Mouse (Mus musculus) bone marrow macrophage, adult 2 months (primary cell): ENCODE measurements around the gene Ccdc187. TPM values are rescaled to one million over a fixed set of nuclear protein-coding genes. Genes with fewer than 3 reads are reported as not detected.

Source experiments
- H3K27ac ChIP-seq: 2 replicates; pipeline ENCODE4 v1.5.1; 2012; ENCODE audit warnings: low read depth, low read length; ENCODE audit not compliant: insufficient read depth
- H3K4me1 ChIP-seq: 2 replicates; pipeline ENCODE4 v1.6.1; 2012; ENCODE audit warnings: low read length; ENCODE audit not compliant: control insufficient read depth, insufficient read depth
- H3K4me3 ChIP-seq: 2 replicates; pipeline ENCODE4 v1.5.1; 2012; ENCODE audit warnings: mild to moderate bottlenecking, low read length, moderate library complexity; ENCODE audit not compliant: insufficient read depth
- CTCF ChIP-seq: IDR thresholded peaks from 2 replicates; pipeline ENCODE4 v1.5.1; 2012; ENCODE audit warnings: low read depth, mild to moderate bottlenecking, low read length, moderate library complexity
- POLR2A ChIP-seq: IDR thresholded peaks from 2 replicates; pipeline ENCODE4 v1.6.1; 2012; ENCODE audit warnings: mild to moderate bottlenecking, low read depth, low read length, borderline replicate concordance
- polyA plus RNA-seq: library from polyadenylated mRNA; stranded (reverse); fragments of >200 nt; gene quantifications from 2 replicates; pipeline ENCODE4 v1.2.4, GENCODE M21; 2012; ENCODE audit not compliant: missing spikeins, insufficient read depth, insufficient read length

The Ccdc187 gene
- polyA plus RNA-seq, 1 experiment = not detected

- Histone ChIP-seq H3K4me1 (peaks cover 39% of the 10 kb centered on the region), H3K4me3 (no peak overlapping the region), H3K27ac (no peak overlapping the region)
- TF ChIP-seq POLR2A (no peak), CTCF (no peak)
Observed at GRCm38 (mm10) chr2:26234253-26234652, 60.1 kb downstream of the Ccdc187 start.

DNA sequence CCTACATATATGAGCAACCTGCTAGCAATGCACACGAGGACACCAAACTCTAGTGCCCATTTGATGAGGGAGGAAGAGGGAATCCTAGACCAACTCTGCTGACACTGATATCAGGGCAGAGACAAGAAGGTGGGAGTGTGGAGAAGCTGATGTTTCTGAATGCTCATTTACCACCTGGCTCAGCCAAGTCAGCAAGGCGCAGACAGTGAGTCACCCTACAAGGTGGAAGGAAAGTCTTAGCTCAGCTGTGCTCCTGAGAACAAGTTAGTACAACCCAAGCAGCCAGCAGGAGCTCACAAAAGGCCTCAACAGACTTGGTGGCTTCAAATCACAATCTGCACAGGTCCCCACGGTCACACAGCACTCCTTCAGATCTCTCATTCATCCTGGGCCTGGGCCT lies 63.0 kb downstream of the Ccdc187 start:
- Histone ChIP-seq H3K4me1 (peaks cover 36% of the 10 kb centered on the region), H3K27ac (no peak overlapping the region), H3K4me3 (no peak overlapping the region)
- no peak for TF ChIP-seq CTCF
- no peak for TF ChIP-seq POLR2A

DNA sequence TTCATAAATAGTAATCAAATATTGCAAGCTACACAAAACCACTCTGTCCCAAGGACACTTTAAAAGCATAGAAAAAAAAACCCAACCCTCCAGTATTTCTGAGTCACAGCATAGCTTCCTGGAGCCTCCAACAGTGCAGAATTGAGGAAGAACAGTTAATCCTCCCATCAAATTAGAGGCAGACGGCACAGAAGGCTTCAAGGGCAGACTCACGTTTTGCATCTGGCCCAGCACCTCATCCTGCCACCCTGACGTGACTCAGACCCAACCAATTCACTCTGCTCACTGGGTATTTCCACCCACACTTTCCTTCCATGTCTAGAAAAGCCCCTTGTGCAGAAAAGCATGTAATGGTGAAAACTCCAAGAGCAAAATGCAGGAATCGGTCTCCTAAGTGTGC lies 64.1 kb downstream of the Ccdc187 start:
- no peak for TF ChIP-seq CTCF
- Histone ChIP-seq H3K27ac (no peak overlapping the region), H3K4me1 (peaks cover 28% of the 10 kb centered on the region), H3K4me3 (no peak overlapping the region)

DNA sequence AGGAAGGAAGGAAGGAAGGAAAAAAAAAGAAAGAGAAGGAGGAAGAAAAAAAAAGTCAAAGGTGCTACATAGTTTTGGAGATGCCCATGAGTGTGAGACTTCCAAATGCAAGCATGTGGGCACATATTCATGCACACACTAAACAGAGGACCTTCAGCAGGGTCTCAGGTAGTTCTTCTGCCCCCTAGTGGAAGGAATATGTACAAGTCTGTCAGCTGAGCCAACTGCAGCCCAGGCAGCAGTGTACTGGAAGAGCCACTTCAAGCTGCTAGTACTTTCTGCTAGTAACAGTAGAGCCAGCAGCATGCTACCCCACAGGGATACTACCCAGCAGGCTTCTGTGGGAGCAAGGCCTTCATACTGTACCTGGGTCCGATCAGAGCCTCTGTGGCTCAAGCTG lies 66.6 kb downstream of the Ccdc187 start:
- Histone ChIP-seq H3K4me3 (no peak overlapping the region), H3K4me1 (peaks cover 21% of the 10 kb centered on the region), H3K27ac (no peak overlapping the region)
- TF ChIP-seq POLR2A (no peak), CTCF (peak; percentile 51; the same call in 1 of the 2 replicates)

DNA sequence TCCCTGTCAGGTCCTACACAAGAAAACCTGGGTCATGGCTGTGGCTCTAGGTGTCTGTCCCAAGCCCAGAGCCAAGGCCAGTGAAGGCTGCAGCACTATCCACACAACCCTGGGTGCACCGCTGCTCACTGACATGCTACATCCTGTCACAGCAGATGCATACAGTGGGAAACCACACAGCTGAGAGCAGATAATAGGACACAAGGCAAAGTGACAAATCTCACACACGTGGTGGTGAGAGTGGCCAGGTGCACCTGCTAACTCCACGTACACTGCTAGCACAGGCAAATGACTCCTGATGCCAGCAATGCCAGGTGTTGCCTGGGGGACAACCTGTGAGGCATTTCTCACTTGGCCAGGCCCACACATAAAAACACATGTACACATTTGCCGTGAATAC lies 69.1 kb downstream of the Ccdc187 start:
- Histone ChIP-seq H3K4me3 (no peak overlapping the region), H3K4me1 (peaks cover 5% of the 10 kb centered on the region), H3K27ac (no peak overlapping the region)
- no peak for TF ChIP-seq POLR2A
- TF ChIP-seq CTCF = no peak

DNA sequence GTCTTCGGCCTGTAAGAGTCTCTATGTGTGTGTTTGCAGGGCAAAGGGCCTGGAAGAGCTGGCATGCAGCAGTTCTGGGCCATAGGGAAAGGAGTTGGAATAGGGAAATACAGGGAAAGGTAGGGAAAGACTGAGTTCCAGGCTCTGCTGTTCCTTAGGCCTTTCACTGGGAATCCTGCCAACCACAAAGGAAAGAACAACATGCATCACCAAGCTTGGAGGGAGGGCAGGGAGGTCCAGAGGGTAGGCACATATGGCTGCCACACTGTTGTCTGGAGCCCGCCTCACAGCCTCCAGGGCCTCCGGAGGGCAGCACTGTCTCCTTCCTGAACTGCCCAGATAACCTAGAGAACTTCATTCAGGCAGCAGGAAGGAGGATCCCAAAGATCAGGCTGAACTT lies 70.4 kb downstream of the Ccdc187 start:
- Histone ChIP-seq H3K4me3 (no peak overlapping the region), H3K4me1 (no peaks in the 10 kb centered on the region), H3K27ac (no peak overlapping the region)
- TF ChIP-seq POLR2A (no peak), CTCF (no peak)

DNA sequence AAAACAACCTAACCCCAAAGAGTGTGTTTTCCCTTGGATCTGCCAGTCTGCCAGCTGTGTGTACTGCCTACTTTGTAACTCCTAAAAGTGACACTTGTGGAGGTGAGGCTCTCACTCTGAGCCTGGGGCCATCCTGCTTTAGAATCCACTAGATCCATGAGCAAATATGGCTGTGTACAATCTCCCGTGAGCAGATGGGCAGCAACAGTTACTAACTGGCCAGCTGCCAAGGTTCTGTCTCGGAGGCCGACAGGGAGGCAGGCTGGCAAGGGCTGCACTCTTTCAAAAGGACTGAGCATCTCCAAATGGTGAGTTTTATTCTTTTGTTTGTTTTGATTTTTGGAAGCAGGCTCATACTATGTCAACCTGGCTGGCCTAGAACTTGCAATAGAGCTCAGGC lies 79.8 kb downstream of the Ccdc187 start:
- Histone ChIP-seq H3K27ac (no peak overlapping the region), H3K4me1 (no peaks in the 10 kb centered on the region), H3K4me3 (no peak overlapping the region)
- TF ChIP-seq POLR2A (no peak), CTCF (no peak)

DNA sequence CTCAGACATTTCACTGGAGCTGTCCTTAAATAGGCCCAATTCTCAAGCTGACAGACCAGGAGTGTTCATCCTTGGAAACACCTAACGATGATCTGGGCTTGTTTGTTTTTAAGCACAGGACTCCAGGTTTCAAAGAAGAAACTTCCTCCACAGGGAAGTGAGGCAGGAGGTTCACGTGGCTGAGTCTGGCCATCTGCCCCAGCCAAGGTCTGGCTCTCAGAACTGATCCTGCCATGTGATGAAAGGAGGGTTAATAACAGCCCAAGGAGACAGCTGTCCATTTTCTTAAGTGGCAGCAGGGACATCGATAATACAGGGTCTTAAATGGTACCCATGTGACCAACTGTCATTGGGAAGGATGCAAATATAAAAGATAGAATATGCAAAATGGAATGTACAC lies 84.8 kb downstream of the Ccdc187 start:
- H3K4me3 ChIP-seq = no peak overlapping the region
- no peak overlapping the region for H3K27ac ChIP-seq
- H3K4me1 ChIP-seq = no peaks in the 10 kb centered on the region
- no peak for TF ChIP-seq POLR2A
- TF ChIP-seq CTCF = no peak

- TF ChIP-seq CTCF = no peak
- TF ChIP-seq POLR2A = no peak
- no peaks in the 10 kb centered on the region for H3K4me1 ChIP-seq
- no peak within 1 kb of the TSS for H3K4me3 ChIP-seq
- no peak within 1 kb of the TSS for H3K27ac ChIP-seq
Observed at GRCm38 (mm10) chr2:26208126-26208789, 86.1 kb downstream of the Ccdc187 start, which contains the start of gene Lhx3. Gene Lhx3 (minus strand): TSS chr2:26208289.

GRCm38 (mm10) chr2:26207559-26207958 lies 86.8 kb downstream of the Ccdc187 start:
- TF ChIP-seq POLR2A (no peak), CTCF (no peak)
- H3K27ac ChIP-seq = no peak overlapping the region
- no peak overlapping the region for H3K4me3 ChIP-seq

DNA sequence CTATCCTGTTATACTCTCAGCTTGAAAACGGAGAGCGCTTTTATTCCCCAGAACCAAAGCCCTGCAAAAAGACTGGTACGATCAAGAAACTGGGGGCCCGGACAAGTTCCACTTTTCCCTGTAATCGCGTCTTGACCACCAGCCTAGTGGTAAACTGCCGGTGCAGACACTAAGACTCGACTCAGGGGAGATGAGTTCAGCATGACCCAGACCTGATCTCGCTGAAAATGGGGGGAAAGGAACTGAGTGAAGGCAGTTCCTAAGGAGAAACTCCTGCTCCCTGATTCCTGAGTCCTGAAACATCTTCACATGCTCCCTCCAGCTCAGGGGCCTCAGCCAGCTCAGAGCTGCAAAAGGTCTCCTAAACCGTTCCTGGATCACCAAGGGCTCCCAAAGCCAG lies 88.6 kb downstream of the Ccdc187 start:
- no peak for TF ChIP-seq POLR2A
- no peak for TF ChIP-seq CTCF
- Histone ChIP-seq H3K4me1 (no peaks in the 10 kb centered on the region), H3K27ac (no peak overlapping the region), H3K4me3 (no peak overlapping the region)

More at GRCm38 (mm10) chr2:26207559-26207958, 86.8 kb downstream of the Ccdc187 start:
- H3K4me1 ChIP-seq = no peaks in the 10 kb centered on the region
